Mouse (Mus musculus) forebrain, embryonic 14.5 days (tissue): ENCODE measurements around the gene Kcnrg. TPM values are rescaled to one million over a fixed set of nuclear protein-coding genes. Genes with fewer than 3 reads are reported as not detected.
A peak's percentile ranks its signal among the peaks of the same experiment; 100 is the strongest.
"Not testable (repeated sequence)": the region's sequence is repeated elsewhere in the genome, so short reads cannot be mapped to it uniquely, and the experiment has no call there.

ENCODE experiments used
- ATAC-seq: fragments of 200-750 bp; cut with Nextera tagmentation; 2 replicates; pipeline ENCODE4 v1.8.0; 2017; ENCODE audit warnings: mild to moderate bottlenecking, moderate library complexity
- DNase-seq: peaks from one replicate; pipeline ENCODE4 v3.0.0-alpha.2; 2015; ENCODE audit warnings: low spot score
- H3K27ac ChIP-seq: fragments of 300-500 bp; sonication (generic); 2 replicates; pipeline ENCODE4 v1.5.1; 2014; ENCODE audit warnings: low read depth, mild to moderate bottlenecking, control low read depth, low read length, moderate library complexity
- H3K27me3 ChIP-seq: fragments of 300-500 bp; sonication (generic); replicated peaks from 2 replicates; pipeline ENCODE4 v1.6.1; 2014; ENCODE audit warnings: low read length, control low read depth, mixed read lengths; ENCODE audit not compliant: control insufficient read depth, insufficient read depth
- H3K36me3 ChIP-seq: fragments of 300-500 bp; sonication (generic); 2 replicates; pipeline ENCODE4 v1.6.1; 2014; ENCODE audit warnings: low read length, control low read depth; ENCODE audit not compliant: control insufficient read depth, insufficient read depth
- H3K4me1 ChIP-seq: fragments of 300-500 bp; sonication (generic); 2 replicates; pipeline ENCODE4 v1.6.1; 2014; ENCODE audit warnings: antibody characterized with exemption, low read length, control low read depth; ENCODE audit not compliant: control insufficient read depth, insufficient read depth
- H3K4me2 ChIP-seq: fragments of 300-500 bp; sonication (generic); 2 replicates; pipeline ENCODE4 v1.6.1; 2014; ENCODE audit warnings: mild to moderate bottlenecking, control low read depth, low read length
- H3K4me3 ChIP-seq: fragments of 300-500 bp; sonication (generic); 2 replicates; pipeline ENCODE4 v1.5.1; 2014; ENCODE audit warnings: low read depth, low read length, control low read depth
- H3K9ac ChIP-seq: fragments of 300-500 bp; sonication (generic); 2 replicates; pipeline ENCODE4 v1.6.1; 2014; ENCODE audit warnings: mild to moderate bottlenecking, low read length, control low read depth, moderate library complexity
- H3K9me3 ChIP-seq: fragments of 300-500 bp; sonication (generic); replicated peaks from 2 replicates; pipeline ENCODE4 v1.6.1; 2016; ENCODE audit warnings: low read length, control low read depth, mixed read lengths; ENCODE audit not compliant: control insufficient read depth
- WGBS: fragments of 180-500 bp; shearing (Covaris S2); extraction: QIAGEN DNeasy Blood & Tissue Kit; methylation state at CpG from one replicate; pipeline ENCODE4 v1.1.7; 2014; 5-methylcytosine and 5-hydroxymethylcytosine counted together
- polyA plus RNA-seq: library from polyadenylated mRNA; unstranded; fragments of >200 nt; fragmentation: Nextera tagmentation; extraction: Ambion mirVana; gene quantifications from 2 replicates; pipeline ENCODE4 v1.2.1, GENCODE M21; 2014

Kcnrg gene
- 2.8 and 3.7 TPM in 2 replicates for polyA plus RNA-seq

- Histone ChIP-seq H3K27me3 (no peaks in the 10 kb centered on the region), H3K4me2 (no peak within 1 kb of the TSS), H3K4me3 (no peak within 1 kb of the TSS), H3K27ac (no peak within 1 kb of the TSS), H3K9ac (no peak within 1 kb of the TSS), H3K9me3 (no peaks in the 10 kb centered on the region), H3K4me1 (peaks cover 2% of the 10 kb centered on the region), H3K36me3 (peaks cover 38% of the 10 kb centered on the region)
- 94% methylated on average over 3 of the region's 3 CpGs for WGBS
- DNase-seq (no peak), ATAC-seq (no peak)
Observed at GRCm38 (mm10) chr14:61607157-61607556, at the start of gene Kcnrg. Kcnrg (plus strand) TSS chr14:61607457.

GRCm38 (mm10) chr14:61558901-61559300 lies 48.4 kb upstream of the Kcnrg start:
- no peaks in the 10 kb centered on the region for H3K27me3 ChIP-seq
- WGBS, result 89% methylated on average over 6 of the region's 6 CpGs
- H3K36me3 ChIP-seq, result no peaks in the 10 kb centered on the region

GRCm38 (mm10) chr14:61559856-61560255 lies 47.4 kb upstream of the Kcnrg start:
- no peak for DNase-seq
- no peak for ATAC-seq
- no peaks in the 10 kb centered on the region for H3K36me3 ChIP-seq
- no peaks in the 10 kb centered on the region for H3K9me3 ChIP-seq
- no peak overlapping the region for H3K27ac ChIP-seq
- H3K4me3 ChIP-seq, result no peak overlapping the region
- H3K27me3 ChIP-seq, result no peaks in the 10 kb centered on the region
- peaks cover 3% of the 10 kb centered on the region for H3K4me1 ChIP-seq
- H3K4me2 ChIP-seq, result no peak overlapping the region
- no peak overlapping the region for H3K9ac ChIP-seq
- 71% methylated on average over 3 of the region's 3 CpGs for WGBS

More at GRCm38 (mm10) chr14:61558901-61559300, 48.4 kb upstream of the Kcnrg start:
- Histone ChIP-seq H3K4me3 (no peak overlapping the region), H3K9ac (no peak overlapping the region), H3K4me1 (peaks cover 3% of the 10 kb centered on the region), H3K4me2 (no peak overlapping the region), H3K9me3 (no peaks in the 10 kb centered on the region), H3K27ac (no peak overlapping the region)
- no peak for DNase-seq
- ATAC-seq, result no peak

GRCm38 (mm10) chr14:61566211-61566610 lies 41.0 kb upstream of the Kcnrg start:
- not testable (repeated sequence) for H3K9ac ChIP-seq, H3K36me3 ChIP-seq, H3K4me2 ChIP-seq, H3K27me3 ChIP-seq, H3K4me3 ChIP-seq, H3K27ac ChIP-seq, H3K4me1 ChIP-seq, ATAC-seq, H3K9me3 ChIP-seq, DNase-seq
- 92% methylated on average over 4 of the region's 4 CpGs for WGBS

GRCm38 (mm10) chr14:61569344-61569743 lies 37.9 kb upstream of the Kcnrg start:
- no peaks in the 10 kb centered on the region for H3K4me1 ChIP-seq
- no peaks in the 10 kb centered on the region for H3K36me3 ChIP-seq
- H3K4me3 ChIP-seq, result no peak overlapping the region
- ATAC-seq (no peak), DNase-seq (no peak)
- 69% methylated on average over 2 of the region's 2 CpGs for WGBS
- no peak overlapping the region for H3K27ac ChIP-seq
- no peak overlapping the region for H3K9ac ChIP-seq
- H3K27me3 ChIP-seq, result no peaks in the 10 kb centered on the region
- H3K4me2 ChIP-seq, result no peak overlapping the region
- H3K9me3 ChIP-seq, result no peaks in the 10 kb centered on the region

- DNase-seq (peak; percentile 90), ATAC-seq (no peak)
- Histone ChIP-seq H3K4me2 (no peak overlapping the region), H3K4me3 (no peak overlapping the region), H3K4me1 (no peaks in the 10 kb centered on the region), H3K36me3 (no peaks in the 10 kb centered on the region), H3K9me3 (no peaks in the 10 kb centered on the region), H3K27ac (no peak overlapping the region), H3K27me3 (no peaks in the 10 kb centered on the region), H3K9ac (no peak overlapping the region)
- WGBS, result 16% methylated on average over 4 of the region's 4 CpGs
Observed at GRCm38 (mm10) chr14:61571366-61571765, 35.9 kb upstream of the Kcnrg start.

- H3K4me2 ChIP-seq, result no peak overlapping the region
Observed at GRCm38 (mm10) chr14:61572131-61572530, 35.1 kb upstream of the Kcnrg start.

GRCm38 (mm10) chr14:61575066-61575465 lies 32.2 kb upstream of the Kcnrg start:
- Histone ChIP-seq H3K36me3 (no peaks in the 10 kb centered on the region), H3K4me3 (no peak overlapping the region), H3K4me2 (no peak overlapping the region), H3K27me3 (no peaks in the 10 kb centered on the region), H3K9me3 (no peaks in the 10 kb centered on the region), H3K4me1 (no peaks in the 10 kb centered on the region), H3K9ac (no peak overlapping the region), H3K27ac (no peak overlapping the region)
- DNase-seq (no peak), ATAC-seq (no peak)
- 93% methylated on average over 10 of the region's 10 CpGs for WGBS

More at GRCm38 (mm10) chr14:61572131-61572530, 35.1 kb upstream of the Kcnrg start:
- Histone ChIP-seq H3K9me3 (no peaks in the 10 kb centered on the region), H3K36me3 (no peaks in the 10 kb centered on the region), H3K4me1 (no peaks in the 10 kb centered on the region), H3K27ac (no peak overlapping the region), H3K4me3 (no peak overlapping the region), H3K9ac (no peak overlapping the region), H3K27me3 (no peaks in the 10 kb centered on the region)
- DNase-seq (no peak), ATAC-seq (no peak)
- 66% methylated on average over 2 of the region's 2 CpGs for WGBS

- H3K4me2 ChIP-seq, result no peak overlapping the region
- 95% methylated on average over 8 of the region's 8 CpGs for WGBS
- H3K27ac ChIP-seq, result no peak overlapping the region
- ATAC-seq (no peak), DNase-seq (no peak)
- no peaks in the 10 kb centered on the region for H3K4me1 ChIP-seq
- no peak overlapping the region for H3K9ac ChIP-seq
- no peak overlapping the region for H3K4me3 ChIP-seq
- H3K9me3 ChIP-seq, result no peaks in the 10 kb centered on the region
- no peaks in the 10 kb centered on the region for H3K27me3 ChIP-seq
- H3K36me3 ChIP-seq, result no peaks in the 10 kb centered on the region
Observed at GRCm38 (mm10) chr14:61575941-61576340, 31.3 kb upstream of the Kcnrg start.
